Mouse (Mus musculus) embryonic fibroblast, embryonic 13.5 days (primary cell): ENCODE measurements at regions not wholly inside any gene's neighbourhood (a gene's known extent, or its start where the extent isn't known, plus 50 kb on each side); places are given as distances from the start of the nearest gene placed in this dataset.

Experiments
- H3K27ac ChIP-seq: 2 replicates; pipeline ENCODE4 v1.5.1; 2012; ENCODE audit warnings: low read length, control low read depth, inconsistent platforms; ENCODE audit not compliant: insufficient read depth
- H3K4me1 ChIP-seq: 2 replicates; pipeline ENCODE4 v1.6.1; 2011; ENCODE audit warnings: low read length; ENCODE audit not compliant: control insufficient read depth, insufficient read depth
- H3K4me3 ChIP-seq: 2 replicates; pipeline ENCODE4 v1.5.1; 2011; ENCODE audit warnings: mild to moderate bottlenecking, control low read depth, low read length; ENCODE audit not compliant: insufficient read depth
- CTCF ChIP-seq: IDR thresholded peaks from 2 replicates; pipeline ENCODE4 v1.5.1; 2011; ENCODE audit warnings: mild to moderate bottlenecking, control low read depth, low read length, moderate library complexity, borderline replicate concordance; ENCODE audit not compliant: insufficient read depth
- POLR2A ChIP-seq: IDR thresholded peaks from 2 replicates; pipeline ENCODE4 v1.6.1; 2011; ENCODE audit warnings: low read depth, mild to moderate bottlenecking, control low read depth, low read length, moderate library complexity

GRCm38 (mm10) chr1:146052504-146052903 is 442.1 kb upstream of the Brinp3 start:
- TF ChIP-seq CTCF (no peak), POLR2A (no peak)
- H3K4me3 ChIP-seq, result no peak overlapping the region
- H3K4me1 ChIP-seq, result no peaks in the 10 kb centered on the region
- H3K27ac ChIP-seq, result no peak overlapping the region
